Mouse (Mus musculus): Measurements from ENCODE around the gene B4galnt3. TPM values are rescaled to one million over a fixed set of nuclear protein-coding genes. Genes with fewer than 3 reads are reported as not detected.

Gene B4galnt3
- total and polyA plus RNA-seq, 2 experiments from 2014 or later: 0.16 to 1.2 TPM

DNA sequence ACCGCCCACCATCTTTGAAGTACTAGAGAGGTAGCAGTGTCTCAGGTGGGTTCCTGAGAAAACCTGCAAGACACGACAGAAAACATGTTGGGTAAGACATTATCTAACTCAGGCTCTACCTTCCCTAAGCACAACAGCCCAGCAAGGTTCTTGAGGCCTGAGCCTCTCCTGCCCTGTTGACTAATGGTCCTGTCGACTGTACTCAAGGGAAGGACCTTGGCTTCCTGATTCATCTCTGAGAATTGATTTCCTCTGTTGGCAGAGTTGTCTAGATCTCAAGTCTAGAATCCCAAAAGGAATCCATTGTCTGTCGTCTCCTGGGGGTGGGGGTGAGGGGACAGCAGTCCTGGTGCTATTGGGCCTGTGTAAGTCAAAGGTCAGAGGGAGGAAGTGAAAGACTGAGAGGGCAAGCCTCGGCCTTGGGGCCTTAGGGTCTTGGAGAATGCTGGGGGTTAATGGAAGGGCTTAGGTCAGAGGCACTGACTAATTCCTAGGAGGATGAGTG, 37.9 kb downstream of the B4galnt3 start:
- DNase-seq (no peak), ATAC-seq (no peak)
- H3K9me3 ChIP-seq (ENCODE audit: low read length): no peaks in the 10 kb centered on the region
- H3K27ac ChIP-seq (ENCODE audit: low read depth, low read length): no peak overlapping the region
- H3K27me3 ChIP-seq (ENCODE audit: insufficient read depth, low read length): no peaks in the 10 kb centered on the region
- no peak overlapping the region for H3K9ac ChIP-seq
- no peak overlapping the region for H3K4me3 ChIP-seq (ENCODE audit: low read depth, low read length)
- WGBS: 75% methylated on average over 5 of the region's 5 CpGs
- H3K4me2 ChIP-seq (ENCODE audit: low read depth): no peak overlapping the region
- no peaks in the 10 kb centered on the region for H3K36me3 ChIP-seq (ENCODE audit: insufficient read depth)
- no peaks in the 10 kb centered on the region for H3K4me1 ChIP-seq (ENCODE audit: insufficient read depth)
- TF ChIP-seq CTCF (IDR thresholded peaks at IDR 0.05; ENCODE audit: low read depth): no peak

DNA sequence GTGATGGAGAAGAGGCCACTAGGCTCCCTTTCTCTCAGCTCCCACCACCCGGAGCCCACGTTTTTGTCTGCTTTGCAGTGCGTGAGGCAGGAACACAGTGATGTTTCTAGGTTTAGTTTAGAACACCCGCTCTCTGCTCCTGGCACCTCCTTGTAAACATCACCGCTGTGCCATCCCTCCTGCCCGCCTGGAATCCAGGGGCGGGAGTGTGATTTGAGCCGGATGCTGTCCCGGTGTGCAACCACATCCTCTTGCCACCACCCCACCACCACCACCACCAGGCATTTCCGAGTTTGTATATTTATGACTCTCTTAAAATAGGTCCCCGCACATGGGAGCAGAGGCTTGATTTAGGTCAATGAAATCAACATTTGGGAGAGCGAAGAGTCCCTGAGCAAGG, 38.7 kb downstream of the B4galnt3 start:
- H3K27ac ChIP-seq (ENCODE audit: low read depth, low read length): no peak overlapping the region
- no peak for DNase-seq
- no peaks in the 10 kb centered on the region for H3K36me3 ChIP-seq (ENCODE audit: insufficient read depth)
- no peaks in the 10 kb centered on the region for H3K4me1 ChIP-seq (ENCODE audit: insufficient read depth)
- H3K9ac ChIP-seq: no peak overlapping the region
- H3K4me3 ChIP-seq (ENCODE audit: low read depth, low read length): no peak overlapping the region
- no peaks in the 10 kb centered on the region for H3K27me3 ChIP-seq (ENCODE audit: insufficient read depth, low read length)
- TF ChIP-seq CTCF (IDR thresholded peaks at IDR 0.05; ENCODE audit: low read depth): no peak
- no peaks in the 10 kb centered on the region for H3K9me3 ChIP-seq (ENCODE audit: low read length)
- 91% methylated on average over 12 of the region's 12 CpGs for WGBS
- ATAC-seq: no peak
- no peak overlapping the region for H3K4me2 ChIP-seq (ENCODE audit: low read depth)

- Histone ChIP-seq H3K9ac (no peak overlapping the region), H3K4me2 (ENCODE audit: low read depth) (no peak overlapping the region), H3K27ac (ENCODE audit: low read depth, low read length) (no peak overlapping the region), H3K9me3 (ENCODE audit: low read length) (no peaks in the 10 kb centered on the region), H3K4me3 (ENCODE audit: low read depth, low read length) (no peak overlapping the region), H3K4me1 (ENCODE audit: insufficient read depth) (no peaks in the 10 kb centered on the region), H3K36me3 (ENCODE audit: insufficient read depth) (no peaks in the 10 kb centered on the region), H3K27me3 (ENCODE audit: insufficient read depth, low read length) (no peaks in the 10 kb centered on the region)
- ATAC-seq (no peak), DNase-seq (no peak)
- no peak for TF ChIP-seq CTCF (IDR thresholded peaks at IDR 0.05; ENCODE audit: low read depth)
- WGBS: 84% methylated on average over 4 of the region's 4 CpGs
Observed at GRCm38 (mm10) chr6:120255144-120255543, 39.2 kb downstream of the B4galnt3 start.

DNA sequence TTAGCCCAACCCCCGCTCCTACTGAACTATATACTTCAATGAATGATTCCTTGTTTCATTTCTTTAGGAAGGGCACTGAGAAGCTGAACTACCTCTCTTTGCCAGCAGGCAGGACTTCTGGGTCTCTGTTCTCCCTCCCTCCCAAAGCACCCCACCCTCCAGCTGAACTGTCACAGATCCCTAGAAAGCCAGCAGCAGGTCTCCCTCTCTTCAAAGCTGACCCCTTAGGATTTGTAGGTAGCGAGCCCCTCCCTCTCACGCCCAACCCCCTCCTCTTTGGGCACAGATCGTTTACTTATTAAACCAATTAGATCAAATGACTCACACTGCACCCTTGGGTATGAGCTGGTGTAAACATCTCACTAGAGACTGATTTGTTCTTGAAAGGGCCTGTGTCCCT, 39.7 kb downstream of the B4galnt3 start:
- Histone ChIP-seq H3K9ac (no peak overlapping the region), H3K27ac (ENCODE audit: low read depth, low read length) (no peak overlapping the region), H3K4me1 (ENCODE audit: insufficient read depth) (no peaks in the 10 kb centered on the region), H3K4me3 (ENCODE audit: low read depth, low read length) (no peak overlapping the region), H3K9me3 (ENCODE audit: low read length) (no peaks in the 10 kb centered on the region), H3K4me2 (ENCODE audit: low read depth) (no peak overlapping the region), H3K27me3 (ENCODE audit: insufficient read depth, low read length) (no peaks in the 10 kb centered on the region), H3K36me3 (ENCODE audit: insufficient read depth) (no peaks in the 10 kb centered on the region)
- no peak for ATAC-seq
- TF ChIP-seq CTCF (IDR thresholded peaks at IDR 0.05; ENCODE audit: low read depth): no peak
- WGBS: 64% methylated on average over 4 of the region's 4 CpGs
- DNase-seq: no peak

DNA sequence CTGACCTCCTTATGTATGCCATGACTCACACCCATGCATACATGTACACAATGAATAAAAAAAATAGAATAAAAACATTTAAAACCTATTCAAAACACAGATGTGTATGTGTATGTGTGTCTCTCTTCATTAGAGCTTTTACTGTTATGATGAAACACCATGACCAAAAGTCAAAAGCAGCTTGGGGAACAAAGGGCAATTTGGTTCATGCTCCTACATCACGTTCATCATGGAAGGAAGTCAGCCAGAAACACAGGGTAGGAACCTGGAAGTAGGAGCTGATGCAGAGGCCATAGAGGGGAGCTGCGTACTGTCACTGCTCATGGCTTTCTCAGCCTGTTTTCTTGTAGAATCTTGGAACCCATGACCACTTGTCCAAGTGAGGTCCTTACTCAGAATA, 41.6 kb downstream of the B4galnt3 start:
- 86% methylated on average over 2 of the region's 2 CpGs for WGBS
- Histone ChIP-seq H3K9ac (no peak overlapping the region), H3K4me1 (ENCODE audit: insufficient read depth) (no peaks in the 10 kb centered on the region), H3K4me3 (ENCODE audit: low read depth, low read length) (no peak overlapping the region), H3K27me3 (ENCODE audit: insufficient read depth, low read length) (no peaks in the 10 kb centered on the region), H3K9me3 (ENCODE audit: low read length) (no peaks in the 10 kb centered on the region), H3K4me2 (ENCODE audit: low read depth) (no peak overlapping the region), H3K36me3 (ENCODE audit: insufficient read depth) (no peaks in the 10 kb centered on the region), H3K27ac (ENCODE audit: low read depth, low read length) (no peak overlapping the region)
- no peak for TF ChIP-seq CTCF (IDR thresholded peaks at IDR 0.05; ENCODE audit: low read depth)
- DNase-seq: no peak
- no peak for ATAC-seq

GRCm38 (mm10) chr6:120251010-120251409, 43.3 kb downstream of the B4galnt3 start:
- Histone ChIP-seq H3K9ac (no peak overlapping the region), H3K36me3 (ENCODE audit: insufficient read depth) (no peaks in the 10 kb centered on the region), H3K27ac (ENCODE audit: low read depth, low read length) (no peak overlapping the region), H3K9me3 (ENCODE audit: low read length) (no peaks in the 10 kb centered on the region), H3K4me2 (ENCODE audit: low read depth) (no peak overlapping the region), H3K4me1 (ENCODE audit: insufficient read depth) (no peaks in the 10 kb centered on the region), H3K4me3 (ENCODE audit: low read depth, low read length) (no peak overlapping the region), H3K27me3 (ENCODE audit: insufficient read depth, low read length) (no peaks in the 10 kb centered on the region)
- no peak for ATAC-seq
- DNase-seq: no peak
- no peak for TF ChIP-seq CTCF (IDR thresholded peaks at IDR 0.05; ENCODE audit: low read depth)
- 90% methylated on average over 7 of the region's 7 CpGs for WGBS

DNA sequence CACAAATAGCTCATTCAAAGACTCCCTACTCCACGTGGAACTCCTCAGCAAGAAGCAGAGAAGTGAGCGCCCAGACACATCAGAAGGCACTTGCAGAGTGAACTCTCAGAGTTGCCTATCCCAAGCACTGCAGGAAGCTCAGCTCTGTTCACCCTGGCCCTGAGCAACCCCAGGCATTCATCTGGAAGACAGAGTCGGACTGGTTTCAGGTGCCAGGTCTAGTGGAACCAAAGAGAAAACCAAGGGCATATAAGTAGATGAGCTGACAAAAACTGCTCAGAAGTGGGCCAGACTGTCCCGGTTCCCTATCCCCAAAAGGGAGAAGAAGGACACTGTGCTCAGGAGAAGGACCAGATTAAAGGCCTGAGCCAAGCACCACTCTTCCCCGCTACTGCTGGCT, 44.5 kb downstream of the B4galnt3 start:
- H3K4me3 ChIP-seq (ENCODE audit: low read depth, low read length): no peak overlapping the region
- no peaks in the 10 kb centered on the region for H3K4me1 ChIP-seq (ENCODE audit: insufficient read depth)
- DNase-seq (no peak), ATAC-seq (no peak)
- WGBS: 66% methylated on average over 5 of the region's 5 CpGs
- no peak overlapping the region for H3K9ac ChIP-seq
- H3K9me3 ChIP-seq (ENCODE audit: low read length): no peaks in the 10 kb centered on the region
- TF ChIP-seq CTCF (IDR thresholded peaks at IDR 0.05; ENCODE audit: low read depth): no peak
- H3K36me3 ChIP-seq (ENCODE audit: insufficient read depth): no peaks in the 10 kb centered on the region
- H3K4me2 ChIP-seq (ENCODE audit: low read depth): no peak overlapping the region
- H3K27ac ChIP-seq (ENCODE audit: low read depth, low read length): no peak overlapping the region
- no peaks in the 10 kb centered on the region for H3K27me3 ChIP-seq (ENCODE audit: insufficient read depth, low read length)

DNA sequence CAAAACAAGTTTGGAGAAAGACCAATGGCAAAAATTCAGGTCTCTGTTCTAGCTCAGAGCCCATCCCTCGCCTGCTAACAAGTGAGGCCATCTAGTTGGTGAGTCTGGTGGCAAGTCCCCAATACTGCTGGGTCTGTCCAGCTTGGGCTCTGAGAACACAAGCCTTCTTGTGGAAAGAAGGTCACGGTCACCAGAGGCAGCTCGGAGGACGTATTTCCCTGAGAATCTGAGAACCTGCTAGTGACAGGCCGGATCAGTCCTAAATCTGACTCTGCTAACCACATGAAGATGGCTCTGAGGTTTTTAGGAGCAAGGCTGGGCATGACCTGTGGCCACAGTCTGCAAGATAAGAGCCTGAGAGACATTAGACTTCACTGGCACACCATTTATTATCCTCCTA, 47.7 kb downstream of the B4galnt3 start:
- no peak for TF ChIP-seq CTCF (IDR thresholded peaks at IDR 0.05; ENCODE audit: low read depth)
- H3K36me3 ChIP-seq (ENCODE audit: insufficient read depth): no peaks in the 10 kb centered on the region
- no peak overlapping the region for H3K4me2 ChIP-seq (ENCODE audit: low read depth)
- H3K9me3 ChIP-seq (ENCODE audit: low read length): no peaks in the 10 kb centered on the region
- 82% methylated on average over 5 of the region's 5 CpGs for WGBS
- no peak overlapping the region for H3K27ac ChIP-seq (ENCODE audit: low read depth, low read length)
- no peaks in the 10 kb centered on the region for H3K4me1 ChIP-seq (ENCODE audit: insufficient read depth)
- no peaks in the 10 kb centered on the region for H3K27me3 ChIP-seq (ENCODE audit: insufficient read depth, low read length)
- no peak overlapping the region for H3K4me3 ChIP-seq (ENCODE audit: low read depth, low read length)
- no peak for ATAC-seq
- DNase-seq: no peak
- no peak overlapping the region for H3K9ac ChIP-seq

All from forebrain, postnatal 0 days (tissue).